1 mouse cellular context compared by ENCODE assay signal in the genomic region with DNA sequence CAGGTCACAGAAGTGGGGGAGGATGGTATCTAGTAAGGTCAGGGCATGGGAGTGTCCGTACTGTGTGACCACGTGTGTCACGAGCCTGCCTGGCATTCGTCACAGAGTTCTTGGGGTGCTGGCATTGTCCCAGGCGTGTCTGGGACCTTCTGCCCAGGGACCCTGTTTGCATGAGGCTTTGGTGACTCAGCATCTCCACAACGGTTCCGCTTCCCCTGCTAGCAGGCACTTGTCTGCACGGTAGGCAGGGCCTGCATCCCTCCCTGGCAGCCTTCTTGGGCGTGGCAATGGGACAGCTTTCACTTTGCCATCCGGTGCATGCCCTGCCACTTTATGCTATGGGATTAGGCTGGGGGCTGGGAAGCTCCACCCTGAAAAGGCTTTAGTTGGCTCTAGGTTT.
A peak's percentile ranks its signal among the peaks of the same experiment; 100 is the strongest.
TF ChIP-seq lines count a peak whose summit lies in the region.

No protein-coding gene starts in this region.

TF ChIP-seq in CH12.LX, 34 proteins besides CTCF, POLR2A, EP300 and RAD21 (continued from another document):
- peak; percentile 54 for TF ChIP-seq MEF2A (IDR thresholded peaks at IDR 0.05; ENCODE audit: borderline replicate concordance, low read depth, low read length)
- TF ChIP-seq CHD2 (IDR thresholded peaks at IDR 0.05; ENCODE audit: low read length), result no peak
- peak; percentile 95 for TF ChIP-seq MAFK (IDR thresholded peaks at IDR 0.05; ENCODE audit: insufficient replicate concordance, low read length)
TF ChIP-seq in CH12.LX: peak in this region for 14.
